Mouse (Mus musculus): ENCODE data around the gene Fermt1. TPM values are rescaled to one million over a fixed set of nuclear protein-coding genes. Genes with fewer than 3 reads are reported as not detected.

Gene Fermt1
- 0.04 TPM in 1 of 2 replicates, not detected in the other for polyA plus RNA-seq (2015; fragmentation: Nextera tagmentation; extraction: Ambion mirVana)

DNA sequence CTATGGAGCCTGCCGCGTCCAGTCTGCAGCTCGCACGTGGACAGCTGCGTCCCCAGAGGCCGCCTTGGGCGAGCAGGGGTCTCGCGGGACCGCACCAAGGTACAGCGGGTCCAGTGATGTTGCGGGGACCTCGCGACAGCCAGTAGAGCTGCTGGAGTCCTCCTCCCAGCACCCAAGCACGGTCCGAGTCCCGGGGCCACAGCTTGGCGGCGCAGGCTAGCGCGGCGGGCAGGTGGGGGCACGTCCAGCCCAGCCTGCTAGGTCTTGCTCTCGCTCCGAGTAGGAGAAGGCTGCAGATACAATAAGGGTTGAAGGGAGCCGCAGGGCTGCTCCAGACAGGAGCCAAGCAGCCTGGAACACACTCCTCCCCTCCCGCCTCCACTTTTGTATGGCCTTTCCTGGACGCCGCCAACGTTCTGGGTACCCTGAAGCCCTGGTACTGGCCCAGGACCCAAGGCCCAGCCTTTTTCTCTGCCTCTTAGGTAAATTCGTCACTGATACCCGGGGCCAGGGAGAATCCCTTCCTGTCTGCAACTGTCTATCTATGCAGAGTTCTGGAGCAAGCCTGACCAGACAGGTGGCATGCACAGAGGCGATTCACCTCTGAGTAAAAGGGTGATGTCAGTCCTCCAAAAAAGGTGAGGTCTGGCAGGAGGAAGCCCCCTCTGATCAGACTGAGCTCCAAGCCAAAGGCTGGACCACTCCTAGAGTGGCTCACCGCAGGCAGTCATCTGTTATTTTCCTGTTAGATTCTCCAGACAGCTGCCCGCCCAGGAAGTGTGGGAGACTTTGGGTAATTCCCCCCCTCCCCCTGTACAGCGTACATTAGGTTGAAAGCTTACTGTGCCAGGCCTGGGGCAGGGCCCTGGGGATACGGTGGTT, at the start of gene Fermt1:
Fermt1 (minus strand) TSS at position 581 of the 882 bp plus-strand sequence.
- Histone ChIP-seq H3K4me1 (peaks cover 13% of the 10 kb centered on the region), H3K27ac (no peak within 1 kb of the TSS), H3K4me2 (peak within 1 kb of the TSS; percentile 71), H3K36me3 (ENCODE audit: poor library complexity, severe bottlenecking) (no peaks in the 10 kb centered on the region), H3K27me3 (peaks cover 52% of the 10 kb centered on the region), H3K9me3 (replicated peaks) (no peaks in the 10 kb centered on the region), H3K9ac (peak within 1 kb of the TSS; percentile 61), H3K4me3 (peak within 1 kb of the TSS; percentile 40)
- 5% methylated on average over 37 of the region's 37 CpGs for WGBS
- peak; percentile 74 for ATAC-seq

GRCm38 (mm10) chr2:132992659-132993531, 47.2 kb upstream of the Fermt1 start:
- 83% methylated on average over 9 of the region's 9 CpGs for WGBS

DNA sequence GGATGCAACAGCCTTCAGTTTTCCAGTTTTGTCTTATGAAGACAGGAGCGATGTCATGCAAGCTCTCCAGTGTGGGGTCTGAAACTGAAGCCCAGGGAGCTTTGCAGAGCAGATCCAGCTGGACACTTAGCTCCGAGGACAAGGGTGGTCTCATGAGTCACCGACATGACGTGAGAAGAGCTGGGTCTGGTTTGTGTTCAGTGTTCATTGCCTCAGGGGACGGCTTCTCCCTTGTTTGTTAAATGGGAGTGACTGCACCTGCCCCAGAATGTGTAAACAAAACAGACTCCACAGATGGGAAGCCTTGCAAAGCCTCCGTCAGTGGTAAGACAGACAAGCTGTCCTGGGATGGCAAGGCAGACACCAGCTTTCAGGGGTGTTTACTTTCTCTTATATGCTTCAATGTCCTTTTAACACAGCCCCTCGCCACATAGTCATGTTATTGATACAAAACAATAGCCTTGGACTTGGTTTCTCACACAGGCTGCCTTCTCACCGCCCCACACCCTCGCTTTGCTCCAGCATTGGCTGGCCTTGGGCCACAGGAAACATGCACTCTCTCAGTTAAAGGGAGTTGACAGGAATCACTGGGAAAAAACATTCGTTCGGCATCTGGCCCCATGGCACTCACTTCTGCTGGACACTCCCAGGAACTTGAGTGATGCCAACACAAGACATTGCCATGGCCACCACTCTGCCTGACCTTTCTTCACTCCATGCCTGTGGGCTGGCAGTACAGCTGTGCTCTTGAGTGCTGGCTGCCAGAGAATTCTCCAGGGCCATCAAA, 44.3 kb upstream of the Fermt1 start:
- no peaks in the 10 kb centered on the region for H3K36me3 ChIP-seq (ENCODE audit: poor library complexity, severe bottlenecking)
- no peaks in the 10 kb centered on the region for H3K4me1 ChIP-seq
- no peak overlapping the region for H3K4me2 ChIP-seq
- no peak overlapping the region for H3K9ac ChIP-seq
- no peak overlapping the region for H3K27ac ChIP-seq
- ATAC-seq = no peak
- no peak overlapping the region for H3K4me3 ChIP-seq
- 73% methylated on average over 11 of the region's 11 CpGs for WGBS
- H3K9me3 ChIP-seq (replicated peaks) = no peaks in the 10 kb centered on the region
- no peaks in the 10 kb centered on the region for H3K27me3 ChIP-seq

More at GRCm38 (mm10) chr2:132992659-132993531, 47.2 kb upstream of the Fermt1 start:
- Histone ChIP-seq H3K36me3 (ENCODE audit: poor library complexity, severe bottlenecking) (no peaks in the 10 kb centered on the region), H3K9ac (no peak overlapping the region), H3K27ac (no peak overlapping the region), H3K4me1 (no peaks in the 10 kb centered on the region), H3K4me2 (no peak overlapping the region), H3K27me3 (no peaks in the 10 kb centered on the region), H3K4me3 (no peak overlapping the region), H3K9me3 (replicated peaks) (no peaks in the 10 kb centered on the region)
- no peak for ATAC-seq

GRCm38 (mm10) chr2:132973346-132973745, 27.6 kb upstream of the Fermt1 start:
- no peak overlapping the region for H3K9ac ChIP-seq
- H3K9me3 ChIP-seq (replicated peaks) = no peaks in the 10 kb centered on the region
- no peaks in the 10 kb centered on the region for H3K27me3 ChIP-seq
- no peaks in the 10 kb centered on the region for H3K4me1 ChIP-seq
- H3K4me2 ChIP-seq = no peak overlapping the region
- no peaks in the 10 kb centered on the region for H3K36me3 ChIP-seq (ENCODE audit: poor library complexity, severe bottlenecking)
- H3K27ac ChIP-seq = no peak overlapping the region
- no peak overlapping the region for H3K4me3 ChIP-seq
- 92% methylated on average over 2 of the region's 2 CpGs for WGBS
- ATAC-seq = no peak

GRCm38 (mm10) chr2:132970772-132971173, 25.1 kb upstream of the Fermt1 start:
- 34% methylated on average over 4 of the region's 4 CpGs for WGBS
- H3K36me3 ChIP-seq (ENCODE audit: poor library complexity, severe bottlenecking) = no peaks in the 10 kb centered on the region

DNA sequence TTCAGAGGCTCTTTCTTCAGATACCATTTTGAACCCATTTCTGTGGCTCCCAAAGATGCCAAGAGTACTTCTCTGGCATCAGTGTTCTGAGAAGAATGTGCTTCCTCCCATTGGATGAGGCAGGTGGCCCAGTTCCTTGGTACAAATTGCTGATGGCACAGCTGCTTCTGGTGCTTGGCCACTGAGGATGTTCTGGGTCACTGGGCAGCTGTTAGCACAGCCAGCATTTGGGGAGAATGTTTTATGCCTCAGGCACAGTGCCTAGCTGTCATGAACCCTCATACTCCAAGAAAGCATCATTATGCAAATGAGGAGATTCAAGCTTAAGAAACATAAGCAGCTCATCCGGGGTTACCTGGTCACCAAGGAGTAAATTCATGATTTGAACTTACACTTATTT, 12.1 kb upstream of the Fermt1 start:
- WGBS = 71% methylated on average over 1 of the region's 1 CpGs
- ATAC-seq = no peak
- no peaks in the 10 kb centered on the region for H3K9me3 ChIP-seq (replicated peaks)

More at GRCm38 (mm10) chr2:132970772-132971173, 25.1 kb upstream of the Fermt1 start:
- Histone ChIP-seq H3K9me3 (replicated peaks) (no peaks in the 10 kb centered on the region), H3K27me3 (no peaks in the 10 kb centered on the region), H3K9ac (no peak overlapping the region), H3K4me2 (no peak overlapping the region), H3K4me1 (no peaks in the 10 kb centered on the region), H3K4me3 (no peak overlapping the region), H3K27ac (no peak overlapping the region)
- ATAC-seq = peak; percentile 78

DNA sequence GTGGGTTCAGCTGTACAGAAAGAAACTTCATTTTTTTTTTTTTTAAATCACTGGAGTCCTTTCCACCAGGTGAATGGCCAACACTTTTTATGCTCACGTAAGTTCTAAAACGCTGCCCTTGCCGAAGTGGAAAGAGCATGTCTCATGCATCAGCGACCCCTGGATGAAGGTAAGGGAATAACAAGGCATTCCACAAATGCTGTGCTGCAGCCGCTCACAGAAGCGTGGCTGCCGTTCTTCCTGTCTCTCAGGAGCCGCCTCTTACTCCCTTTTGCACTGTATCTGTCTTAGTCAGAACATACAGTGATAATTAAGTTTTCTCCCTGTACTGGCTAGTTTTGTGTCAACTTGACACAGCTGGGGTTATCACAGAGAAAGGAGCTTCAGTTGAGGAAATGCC, 6.5 kb upstream of the Fermt1 start:
- Histone ChIP-seq H3K4me3 (no peak overlapping the region), H3K4me1 (no peaks in the 10 kb centered on the region), H3K9me3 (replicated peaks) (no peaks in the 10 kb centered on the region), H3K9ac (no peak overlapping the region), H3K27me3 (peaks cover 9% of the 10 kb centered on the region; the same call in 1 of the 2 replicates), H3K4me2 (no peak overlapping the region), H3K36me3 (ENCODE audit: poor library complexity, severe bottlenecking) (no peaks in the 10 kb centered on the region), H3K27ac (no peak overlapping the region)
- 2% methylated on average over 8 of the region's 8 CpGs for WGBS
- ATAC-seq = 0 out of 2 replicates have a peak, but pooled peaks have one; percentile 41

More for the DNA sequence above, 12.1 kb upstream of the Fermt1 start:
- no peak overlapping the region for H3K4me3 ChIP-seq
- no peak overlapping the region for H3K4me2 ChIP-seq
- no peak overlapping the region for H3K27ac ChIP-seq
- H3K27me3 ChIP-seq = no peaks in the 10 kb centered on the region
- H3K4me1 ChIP-seq = no peaks in the 10 kb centered on the region
- H3K36me3 ChIP-seq (ENCODE audit: poor library complexity, severe bottlenecking) = no peaks in the 10 kb centered on the region
- no peak overlapping the region for H3K9ac ChIP-seq

DNA sequence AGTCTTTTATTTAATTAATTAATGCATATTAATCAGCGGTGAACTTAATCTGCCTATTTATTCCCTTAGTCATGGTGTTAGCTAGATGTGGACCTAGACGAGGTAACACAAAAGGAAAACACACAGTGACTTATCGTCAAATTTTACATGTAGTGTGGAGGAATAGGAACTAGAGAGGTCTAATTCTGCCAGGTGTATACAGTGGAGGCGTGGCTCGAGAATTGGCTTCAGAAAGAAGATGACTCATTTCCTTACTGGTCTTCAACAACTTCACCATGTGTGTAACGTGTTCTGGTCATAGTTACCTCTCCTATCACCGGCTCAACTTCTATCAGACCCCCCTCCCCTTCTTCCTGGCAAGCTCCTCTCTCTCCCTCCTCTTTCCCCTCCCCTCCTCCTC, 2.5 kb upstream of the Fermt1 start:
- H3K9ac ChIP-seq = no peak overlapping the region
- no peak overlapping the region for H3K4me3 ChIP-seq
- H3K27ac ChIP-seq = no peak overlapping the region
- no peak for ATAC-seq
- 81% methylated on average over 7 of the region's 7 CpGs for WGBS
- no peaks in the 10 kb centered on the region for H3K9me3 ChIP-seq (replicated peaks)
- peaks cover 13% of the 10 kb centered on the region for H3K4me1 ChIP-seq
- H3K36me3 ChIP-seq (ENCODE audit: poor library complexity, severe bottlenecking) = no peaks in the 10 kb centered on the region
- H3K27me3 ChIP-seq = peaks cover 47% of the 10 kb centered on the region
- no peak overlapping the region for H3K4me2 ChIP-seq

DNA sequence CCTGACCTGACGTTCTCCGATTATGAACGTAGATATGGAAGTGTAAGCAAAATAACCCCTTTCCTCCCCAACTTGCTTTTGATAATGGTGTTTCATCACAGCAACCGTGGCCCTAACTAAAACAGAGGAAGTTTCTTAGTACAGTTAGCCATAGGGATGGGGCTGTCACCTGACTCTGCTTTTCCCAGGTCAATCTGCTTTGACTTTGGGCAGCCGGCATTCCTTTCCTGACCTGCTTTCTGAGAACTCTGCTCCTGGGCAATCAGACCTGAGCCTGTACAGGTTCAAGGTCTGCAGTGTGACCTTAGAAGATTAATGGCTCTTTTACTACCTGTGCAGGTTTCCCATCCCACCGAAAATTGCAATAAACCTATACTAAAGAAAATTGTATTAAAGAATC, 1.3 kb upstream of the Fermt1 start:
- H3K27ac ChIP-seq = no peak overlapping the region

DNA sequence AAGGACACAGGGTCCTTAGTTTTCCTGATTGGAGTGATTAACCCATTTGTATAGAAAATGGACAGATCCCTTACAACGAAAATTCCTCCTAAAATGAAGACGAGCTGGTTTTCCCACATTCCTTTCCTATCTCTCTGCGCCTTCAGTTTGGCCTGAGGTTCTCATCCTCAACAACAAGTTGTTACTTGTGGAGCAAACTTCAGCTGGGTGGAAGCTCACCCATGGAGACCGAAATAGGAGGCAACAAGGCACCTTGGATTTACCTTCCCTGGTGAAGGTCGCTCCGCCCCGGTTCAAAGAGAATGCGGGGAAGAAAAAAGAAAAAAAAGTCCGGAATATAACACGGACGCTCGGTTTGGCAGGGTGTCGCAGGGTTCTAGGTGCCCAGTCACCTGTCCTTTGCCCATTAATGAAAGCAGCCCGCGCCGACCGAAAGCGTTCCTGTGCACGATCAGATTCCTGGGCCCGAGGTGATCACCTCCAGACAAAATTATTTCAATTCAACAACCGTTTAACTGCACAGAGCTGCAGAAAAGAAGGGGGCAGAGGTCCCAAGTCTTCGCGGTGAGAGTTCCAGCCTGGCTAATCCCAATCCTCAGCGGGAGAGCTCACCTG, 888 bp downstream of the Fermt1 start:
- Histone ChIP-seq H3K4me3 (peak overlapping the region; percentile 40), H3K27me3 (peaks cover 52% of the 10 kb centered on the region), H3K27ac (no peak overlapping the region), H3K36me3 (ENCODE audit: poor library complexity, severe bottlenecking) (no peaks in the 10 kb centered on the region), H3K4me2 (peak overlapping the region; percentile 71), H3K4me1 (peaks cover 13% of the 10 kb centered on the region), H3K9ac (peak overlapping the region; percentile 61), H3K9me3 (replicated peaks) (no peaks in the 10 kb centered on the region)
- no peak for ATAC-seq
- 5% methylated on average over 24 of the region's 24 CpGs for WGBS

More for the DNA sequence above, 1.3 kb upstream of the Fermt1 start:
- ATAC-seq = no peak
- Histone ChIP-seq H3K36me3 (ENCODE audit: poor library complexity, severe bottlenecking) (no peaks in the 10 kb centered on the region), H3K4me2 (no peak overlapping the region), H3K9ac (no peak overlapping the region), H3K9me3 (replicated peaks) (no peaks in the 10 kb centered on the region), H3K27me3 (peaks cover 52% of the 10 kb centered on the region), H3K4me3 (no peak overlapping the region), H3K4me1 (peaks cover 13% of the 10 kb centered on the region)
- 79% methylated on average over 6 of the region's 6 CpGs for WGBS

GRCm38 (mm10) chr2:132943997-132944396, 1.7 kb downstream of the Fermt1 start:
- Histone ChIP-seq H3K4me1 (peaks cover 16% of the 10 kb centered on the region), H3K9ac (no peak overlapping the region), H3K9me3 (replicated peaks) (no peaks in the 10 kb centered on the region), H3K4me3 (no peak overlapping the region), H3K27ac (no peak overlapping the region), H3K36me3 (ENCODE audit: poor library complexity, severe bottlenecking) (no peaks in the 10 kb centered on the region), H3K27me3 (peaks cover 52% of the 10 kb centered on the region), H3K4me2 (no peak overlapping the region)
- 34% methylated on average over 13 of the region's 13 CpGs for WGBS
- ATAC-seq = no peak

Data from forebrain, embryonic 13.5 days (tissue).